Mouse (Mus musculus): ENCODE results near the gene Emc10.

The Emc10 gene

GRCm38 (mm10) chr7:44525126-44525832 lies 28.9 kb upstream of the Emc10 start:
- DNase-seq (ENCODE audit: extremely low spot score): peak; percentile 29

- no peak for DNase-seq (ENCODE audit: extremely low spot score)
These were observed 28.2 kb upstream of the Emc10 start, which contains the start of gene Mybpc2 for GRCm38 (mm10) chr7:44524502-44524901. Mybpc2 (minus strand) TSS chr7:44524656.

GRCm38 (mm10) chr7:44523056-44523455 lies 26.7 kb upstream of the Emc10 start:
- no peak for DNase-seq (ENCODE audit: extremely low spot score)

GRCm38 (mm10) chr7:44521710-44522109 lies 25.4 kb upstream of the Emc10 start:
- DNase-seq (ENCODE audit: extremely low spot score): peak; percentile 67

GRCm38 (mm10) chr7:44520990-44521389 lies 24.7 kb upstream of the Emc10 start:
- DNase-seq (ENCODE audit: extremely low spot score): no peak

GRCm38 (mm10) chr7:44519240-44519913 lies 23.0 kb upstream of the Emc10 start:
- no peak for DNase-seq (ENCODE audit: extremely low spot score)

- no peak for DNase-seq (ENCODE audit: extremely low spot score)
These were observed 11.2 kb upstream of the Emc10 start for GRCm38 (mm10) chr7:44507491-44507890.

- peak; percentile 62 for DNase-seq (ENCODE audit: extremely low spot score)
These were observed 5.3 kb upstream of the Emc10 start for GRCm38 (mm10) chr7:44501563-44502115.

- no peak for DNase-seq (ENCODE audit: extremely low spot score)
These were observed 3.7 kb upstream of the Emc10 start for GRCm38 (mm10) chr7:44500046-44500445.

GRCm38 (mm10) chr7:44498922-44499321 lies 2.6 kb upstream of the Emc10 start:
- DNase-seq (ENCODE audit: extremely low spot score): no peak

GRCm38 (mm10) chr7:44497361-44498055 lies 1.2 kb upstream of the Emc10 start:
- DNase-seq (ENCODE audit: extremely low spot score): no peak

- DNase-seq (ENCODE audit: extremely low spot score): no peak
These were observed 411 bp upstream of the Emc10 start for GRCm38 (mm10) chr7:44496771-44497109.

- no peak for DNase-seq (ENCODE audit: extremely low spot score)
These were observed 1.2 kb downstream of the Emc10 start for GRCm38 (mm10) chr7:44495086-44495485.

GRCm38 (mm10) chr7:44494681-44495080 lies 1.6 kb downstream of the Emc10 start:
- DNase-seq (ENCODE audit: extremely low spot score): no peak

GRCm38 (mm10) chr7:44492166-44492826 lies 4.0 kb downstream of the Emc10 start:
- DNase-seq (ENCODE audit: extremely low spot score): no peak

- no peak for DNase-seq (ENCODE audit: extremely low spot score)
These were observed 4.9 kb downstream of the Emc10 start for GRCm38 (mm10) chr7:44491391-44491790.

- DNase-seq (ENCODE audit: extremely low spot score): no peak
These were observed 6.0 kb downstream of the Emc10 start for GRCm38 (mm10) chr7:44490281-44490680.

- DNase-seq (ENCODE audit: extremely low spot score): no peak
These were observed 7.8 kb downstream of the Emc10 start for GRCm38 (mm10) chr7:44488545-44488944.

- no peak for DNase-seq (ENCODE audit: extremely low spot score)
These were observed 8.4 kb downstream of the Emc10 start for GRCm38 (mm10) chr7:44487936-44488335.

- no peak for DNase-seq (ENCODE audit: extremely low spot score)
These were observed 9.3 kb downstream of the Emc10 start for GRCm38 (mm10) chr7:44486927-44487575.

GRCm38 (mm10) chr7:44485572-44486195 lies 10.6 kb downstream of the Emc10 start:
- DNase-seq (ENCODE audit: extremely low spot score): no peak
